Mouse (Mus musculus): Measurements from ENCODE around the gene Park7. TPM values are rescaled to one million over a fixed set of nuclear protein-coding genes. Genes with fewer than 3 reads are reported as not detected.

Park7 gene
- total RNA-seq (2023): 10 to 100 TPM; 85.3 to 91.2 TPM

GRCm38 (mm10) chr4:150914290-150914733 is at the start of gene Park7, which contains the start of gene Tnfrsf9:
Gene Park7 (minus strand): TSS chr4:150914437.
Gene Tnfrsf9 (plus strand): TSS chr4:150914562.

GRCm38 (mm10) chr4:150853680-150854461 is 60.4 kb downstream of the Park7 start, which contains the start of gene Errfi1:
Gene Errfi1 (plus strand): TSS chr4:150853919.

Other genes with a start within 250 kb of the Park7 start
- 10 to 100 TPM; 24.7 to 36.9 TPM for gene Errfi1, start 60.5 kb downstream of the Park7 start, total RNA-seq (2023)
- 1 to 10 TPM in 1 of 2 experiments, not detected in 1; 1.3 TPM for gene Tnfrsf9, start 125 bp upstream of the Park7 start, total RNA-seq (2023)
- gene Uts2, start 82.7 kb upstream of the Park7 start, total RNA-seq (2023): not detected
- gene Per3, start 130.2 kb upstream of the Park7 start, total RNA-seq (2023): 1 to 10 TPM; 1.2 to 1.5 TPM
- gene Vamp3, start 143.5 kb upstream of the Park7 start, total RNA-seq (2023): 100 to 1,000 TPM; 122 to 124 TPM
- not detected for gene Gm13090, start 175.1 kb upstream of the Park7 start, total RNA-seq (2023)

All from monocyte, adult 59 days (primary cell).